Mouse (Mus musculus) adrenal gland, postnatal 0 days (tissue): ENCODE results near the gene H2-T3. TPM values are rescaled to one million over a fixed set of nuclear protein-coding genes. Genes with fewer than 3 reads are reported as not detected.

Experiments
- polyA plus RNA-seq: library from polyadenylated mRNA; unstranded; fragments of >200 nt; fragmentation: Nextera tagmentation; extraction: Ambion mirVana; gene quantifications from 2 replicates; pipeline ENCODE4 v1.2.1, GENCODE M21; 2015

H2-T3 gene
- 0.08 TPM in 1 of 2 replicates, not detected in the other for polyA plus RNA-seq

DNA sequence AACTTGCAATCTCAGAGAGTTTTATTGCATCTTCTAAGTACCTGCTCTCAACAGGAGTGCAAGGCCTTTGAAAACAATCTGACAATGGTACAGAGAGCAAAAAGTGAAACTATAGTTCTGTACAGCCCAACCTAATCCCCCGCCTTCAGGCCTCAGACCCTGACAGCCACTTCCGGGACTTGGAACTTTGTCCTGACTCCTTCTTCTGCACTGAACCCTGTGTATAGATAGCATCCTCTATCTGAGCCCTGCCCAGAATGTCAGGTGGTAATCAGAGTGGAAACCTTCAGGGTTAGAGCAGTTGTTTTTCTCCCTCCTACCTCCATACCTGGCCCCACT is at the start of gene H2-T3:
Gene H2-T3, minus strand, starts transcription at position 119 of the 339 bp plus-strand sequence.

DNA sequence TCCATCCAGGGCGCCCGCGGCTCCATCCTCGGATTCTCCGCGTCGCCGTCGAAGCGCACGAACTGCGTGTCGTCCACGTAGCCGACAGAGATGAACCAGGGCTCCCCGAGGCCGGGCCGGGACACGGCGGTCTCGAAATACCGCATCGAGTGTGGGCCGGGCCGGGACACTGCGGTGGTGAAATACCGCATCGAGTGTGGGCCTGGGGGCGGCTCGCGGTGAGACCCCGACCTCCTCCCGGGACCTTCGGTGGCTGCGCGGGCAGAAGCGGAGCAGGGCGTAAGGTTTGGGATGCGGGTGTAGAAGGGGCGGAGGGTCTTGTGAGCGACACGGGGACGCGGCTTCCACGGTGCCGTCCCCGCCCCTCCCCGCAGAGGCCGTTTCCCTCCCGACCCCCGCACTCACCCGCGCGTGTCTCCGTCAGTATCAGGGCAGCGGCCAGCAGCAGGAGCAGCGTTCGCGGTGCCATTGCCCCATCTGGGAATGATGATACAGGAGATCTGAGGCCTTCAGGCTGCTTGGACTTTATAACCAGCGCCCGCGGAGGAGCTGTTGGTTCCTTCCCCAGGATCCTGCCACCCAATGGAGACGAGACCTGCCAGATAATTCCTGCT is 21.9 kb downstream of the H2-T3 start, which contains the start of gene Gm8909:
Gene Gm8909, minus strand, starts transcription at position 499 of the 614 bp plus-strand sequence.

Other genes starting within 250 kb of the H2-T3 start
- 50.8 and 70.0 TPM in 2 replicates for gene Abcf1, start 220.5 kb downstream of the H2-T3 start, polyA plus RNA-seq
- gene Gnl1, start 210.4 kb downstream of the H2-T3 start, polyA plus RNA-seq = 32.3 and 38.9 TPM in 2 replicates
- 19.0 and 23.8 TPM in 2 replicates for gene Prr3, start 210.1 kb downstream of the H2-T3 start, polyA plus RNA-seq
- gene H2-T24, start 169.7 kb downstream of the H2-T3 start, polyA plus RNA-seq = 2.0 and 2.2 TPM in 2 replicates
- gene H2-T23, start 157.4 kb downstream of the H2-T3 start, polyA plus RNA-seq = 47.7 and 51.8 TPM in 2 replicates
- 27.9 and 31.3 TPM in 2 replicates for gene H2-T22, start 147.5 kb downstream of the H2-T3 start, polyA plus RNA-seq
- not detected in 2 replicates for gene Gm6034, start 147.3 kb downstream of the H2-T3 start, polyA plus RNA-seq
- 0.47 TPM in 1 of 2 replicates, not detected in the other for gene Gm11127, start 131.9 kb downstream of the H2-T3 start, polyA plus RNA-seq
- not detected in 2 replicates for gene Gm19684, start 68.6 kb downstream of the H2-T3 start, polyA plus RNA-seq
- not detected in 2 replicates for gene Gm7030, start 60.9 kb downstream of the H2-T3 start, polyA plus RNA-seq
- 0.16 TPM in 1 of 2 replicates, not detected in the other for gene Gm8909, start 21.8 kb downstream of the H2-T3 start, polyA plus RNA-seq
- gene Rpp21, start 67.8 kb upstream of the H2-T3 start, polyA plus RNA-seq = 117 and 125 TPM in 2 replicates
- 9.3 and 9.9 TPM in 2 replicates for gene Trim39, start 82.0 kb upstream of the H2-T3 start, polyA plus RNA-seq
- gene H2-M10.2, start 96.2 kb upstream of the H2-T3 start, polyA plus RNA-seq = not detected in 2 replicates
- gene H2-M10.1, start 135.9 kb upstream of the H2-T3 start, polyA plus RNA-seq = not detected in 2 replicates
- not detected in 2 replicates for gene H2-M10.3, start 178.1 kb upstream of the H2-T3 start, polyA plus RNA-seq